Mouse (Mus musculus): ENCODE measurements around the gene 4930432M17Rik. TPM values are rescaled to one million over a fixed set of nuclear protein-coding genes. Genes with fewer than 3 reads are reported as not detected.
A peak's percentile ranks its signal among the peaks of the same experiment; 100 is the strongest.

The 4930432M17Rik gene
- total and polyA plus RNA-seq, 3 experiments: not detected

DNA sequence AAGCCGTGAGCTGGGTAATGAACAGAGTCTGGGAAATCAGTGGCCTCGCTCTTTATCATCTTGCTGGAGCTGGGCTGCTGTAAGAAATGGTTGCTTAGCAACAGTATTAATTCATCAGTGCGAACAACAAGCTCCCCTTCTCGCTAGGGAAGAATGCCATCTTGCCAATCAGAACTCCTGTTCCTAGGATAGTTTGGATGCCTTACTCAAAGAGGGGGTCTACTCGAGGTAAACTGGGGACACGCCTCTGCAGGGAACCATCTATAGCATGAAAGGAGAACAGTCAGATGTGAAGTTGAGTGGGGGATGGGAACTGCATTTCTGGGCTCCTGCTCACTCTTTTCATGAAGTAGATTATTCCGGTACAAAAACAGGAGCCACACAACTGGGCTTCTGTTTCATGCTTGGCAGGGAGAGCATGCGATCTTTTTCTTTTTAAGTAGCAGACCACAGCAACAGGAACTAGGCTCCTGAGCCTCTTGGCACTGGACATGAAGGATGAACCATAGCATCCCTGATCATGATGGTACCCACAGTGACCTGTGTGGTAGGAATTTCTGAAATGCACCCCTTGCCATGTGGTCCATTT lies 29.9 kb downstream of the 4930432M17Rik start:
- H3K27ac ChIP-seq (ENCODE audit: insufficient read depth, low read depth): no peak overlapping the region
- in situ Hi-C loops (cut with MboI; ENCODE audit: low pct_ligation_motif_present, low pct_unique_long_range_greater_than_20kb, low sequenced_read_pairs) (loop anchor here (25.0 kb wide), 1 partner anchor 388 kb away; no protein-coding TSS in a partner anchor), dilution Hi-C loops (cut with MboI; ENCODE audit: extremely low pct_ligation_motif_present, extremely low pct_unique_long_range_greater_than_20kb, low sequenced_read_pairs) (no loop called here)
- H3K79me2 ChIP-seq (replicated peaks; ENCODE audit: control insufficient read depth, extremely low read depth, insufficient read depth, poor library complexity, severe bottlenecking): no peaks in the 10 kb centered on the region
- no peak overlapping the region for H3K4me3 ChIP-seq (replicated peaks in 1 of 3; ENCODE audit: low read depth in 2 of 3, low read length in 2 of 3, poor library complexity in 1 of 3)
- H3K4me1 ChIP-seq (ENCODE audit: control insufficient read depth in 1 of 2, insufficient read depth in 2 of 2): peaks cover 2 to 8% of the 10 kb centered on the region in 2 experiments; a peak in 2 of 4 replicates
- TF ChIP-seq SIN3A (IDR thresholded peaks at IDR 0.05; ENCODE audit: low read length) (no peak), GABPA (IDR thresholded peaks at IDR 0.05; ENCODE audit: insufficient replicate concordance, low read depth, low read length) (no peak), ETS1 (conservative IDR thresholded peaks at IDR 0.05; ENCODE audit: low read depth, low read length) (no peak), NRF1 (IDR thresholded peaks at IDR 0.05; ENCODE audit: low read depth, low read length) (no peak), E2F4 (IDR thresholded peaks at IDR 0.05; ENCODE audit: insufficient replicate concordance, low read depth, low read length) (no peak), RCOR1 (conservative IDR thresholded peaks at IDR 0.05; ENCODE audit: low read depth, low read length) (no peak), MEF2A (IDR thresholded peaks at IDR 0.05; ENCODE audit: borderline replicate concordance, low read depth, low read length) (no peak), CTCF (conservative IDR thresholded peaks at IDR 0.05 in 1 of 2, IDR thresholded peaks at IDR 0.05 in 1 of 2; ENCODE audit: low read depth in 2 of 2, low read length in 2 of 2) (no peak), ELF1 (IDR thresholded peaks at IDR 0.05; ENCODE audit: low read depth, low read length) (no peak), HCFC1 (IDR thresholded peaks at IDR 0.05; ENCODE audit: low read depth, low read length) (no peak), POLR2AphosphoS2 (IDR thresholded peaks at IDR 0.05; ENCODE audit: low read depth, low read length) (no peak), ZNF384 (IDR thresholded peaks at IDR 0.05; ENCODE audit: low read depth, low read length) (no peak), MAZ (IDR thresholded peaks at IDR 0.05; ENCODE audit: low read depth, low read length) (no peak), USF1 (IDR thresholded peaks at IDR 0.05; ENCODE audit: low read depth, low read length) (no peak), MAFK (IDR thresholded peaks at IDR 0.05; ENCODE audit: insufficient replicate concordance, low read length) (no peak), BHLHE40 (IDR thresholded peaks at IDR 0.05; ENCODE audit: low read depth, low read length) (no peak)
- H3K9ac ChIP-seq (ENCODE audit: insufficient read depth, low read depth): no peak overlapping the region
- no peaks in the 10 kb centered on the region for H3K36me3 ChIP-seq (replicated peaks in 1 of 2; ENCODE audit: control insufficient read depth in 1 of 2, insufficient read depth in 1 of 2, low read length in 1 of 2)
- no peak overlapping the region for H3K4me2 ChIP-seq (ENCODE audit: insufficient read depth, low read depth, poor library complexity, severe bottlenecking)
- H3K27me3 ChIP-seq (replicated peaks): no peaks in the 10 kb centered on the region
- DNase-seq (ENCODE audit: extremely low read depth): no peak
- no peaks in the 10 kb centered on the region for H3K9me3 ChIP-seq (replicated peaks; ENCODE audit: low read length)

DNA sequence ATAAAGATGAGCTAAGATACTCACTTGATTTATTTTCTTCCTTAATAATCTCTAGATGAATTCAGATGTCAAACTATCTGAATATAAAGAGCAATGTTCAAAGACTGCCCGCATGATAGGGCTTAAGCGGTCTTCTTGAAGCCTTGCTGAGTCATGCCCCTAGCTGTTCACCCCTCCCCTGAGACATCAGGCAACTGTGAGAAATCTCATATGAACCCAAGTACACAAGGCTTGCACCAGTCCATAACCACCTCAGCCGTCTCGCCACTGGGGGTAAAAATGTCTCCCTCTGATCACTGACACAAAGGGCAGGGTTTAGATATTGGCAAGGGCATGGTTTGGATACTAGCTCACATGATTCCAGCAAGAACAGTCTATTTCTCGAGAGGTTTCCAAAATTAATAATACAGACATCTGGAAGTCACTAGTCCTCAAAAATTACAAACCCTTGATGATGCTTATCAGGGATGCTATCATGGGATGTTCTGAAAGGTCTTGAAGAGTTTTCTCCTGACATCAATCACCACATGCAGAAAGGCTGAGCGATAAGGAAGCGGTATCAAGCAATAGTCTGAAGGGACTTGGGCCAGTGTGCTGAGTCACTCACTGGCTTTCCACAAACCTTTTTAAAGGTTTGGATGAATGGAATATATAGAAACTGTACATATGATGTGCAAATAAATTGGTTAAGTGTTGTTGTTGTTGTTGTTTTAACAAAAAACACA lies 32.8 kb downstream of the 4930432M17Rik start:
- DNase-seq (ENCODE audit: extremely low read depth): peak; percentile 28
- no peak overlapping the region for H3K4me2 ChIP-seq (ENCODE audit: insufficient read depth, low read depth, poor library complexity, severe bottlenecking)
- dilution Hi-C loops (cut with MboI; ENCODE audit: extremely low pct_ligation_motif_present, extremely low pct_unique_long_range_greater_than_20kb, low sequenced_read_pairs): no loop called here
- TF ChIP-seq MAFK (IDR thresholded peaks at IDR 0.05; ENCODE audit: insufficient replicate concordance, low read length) (0 out of 2 replicates have a peak, but pooled peaks have one; percentile 38), MEF2A (IDR thresholded peaks at IDR 0.05; ENCODE audit: borderline replicate concordance, low read depth, low read length) (no peak)
- no peaks in the 10 kb centered on the region for H3K36me3 ChIP-seq (replicated peaks in 1 of 2; ENCODE audit: control insufficient read depth in 1 of 2, insufficient read depth in 1 of 2, low read length in 1 of 2)
- in situ Hi-C loops (cut with MboI; ENCODE audit: low pct_ligation_motif_present, low pct_unique_long_range_greater_than_20kb, low sequenced_read_pairs): loop anchor here (25.0 kb wide), 1 partner anchor 391 kb away; no protein-coding TSS in a partner anchor
- no peaks in the 10 kb centered on the region for H3K27me3 ChIP-seq (replicated peaks)
- no peaks in the 10 kb centered on the region for H3K79me2 ChIP-seq (replicated peaks; ENCODE audit: control insufficient read depth, extremely low read depth, insufficient read depth, poor library complexity, severe bottlenecking)
- H3K27ac ChIP-seq (ENCODE audit: insufficient read depth, low read depth): no peak overlapping the region
- H3K9me3 ChIP-seq (replicated peaks; ENCODE audit: low read length): no peaks in the 10 kb centered on the region
- no peak overlapping the region for H3K9ac ChIP-seq (ENCODE audit: insufficient read depth, low read depth)
- no peak overlapping the region for H3K4me3 ChIP-seq (replicated peaks in 1 of 3; ENCODE audit: low read depth in 2 of 3, low read length in 2 of 3, poor library complexity in 1 of 3)
- peaks cover 2 to 8% of the 10 kb centered on the region in 2 experiments; a peak in 2 of 4 replicates for H3K4me1 ChIP-seq (ENCODE audit: control insufficient read depth in 1 of 2, insufficient read depth in 2 of 2)

Measured in CH12.LX (cell line).